Mouse (Mus musculus) right cerebral cortex, postnatal 25 days (tissue): ENCODE results near the gene Gm4981.
"Not testable (repeated sequence)": the region's sequence is repeated elsewhere in the genome, so short reads cannot be mapped to it uniquely, and the experiment has no call there.

ENCODE experiments used
- DNase-seq: peaks from one replicate; pipeline ENCODE4 v3.0.0; 2022

Gene Gm4981

GRCm38 (mm10) chr10:58221571-58221970 is 14.9 kb downstream of the Gm4981 start:
- DNase-seq = not testable (repeated sequence)

- DNase-seq = no peak
These were observed 15.8 kb downstream of the Gm4981 start for GRCm38 (mm10) chr10:58220726-58221125.

GRCm38 (mm10) chr10:58217366-58217765 is 19.1 kb downstream of the Gm4981 start:
- no peak for DNase-seq

- no peak for DNase-seq
These were observed 21.1 kb downstream of the Gm4981 start for GRCm38 (mm10) chr10:58215353-58215752.

GRCm38 (mm10) chr10:58214934-58215333 is 21.6 kb downstream of the Gm4981 start:
- DNase-seq = no peak

GRCm38 (mm10) chr10:58214497-58214896 is 22.0 kb downstream of the Gm4981 start:
- no peak for DNase-seq

- DNase-seq = no peak
These were observed 24.3 kb downstream of the Gm4981 start for GRCm38 (mm10) chr10:58212230-58212629.

DNA sequence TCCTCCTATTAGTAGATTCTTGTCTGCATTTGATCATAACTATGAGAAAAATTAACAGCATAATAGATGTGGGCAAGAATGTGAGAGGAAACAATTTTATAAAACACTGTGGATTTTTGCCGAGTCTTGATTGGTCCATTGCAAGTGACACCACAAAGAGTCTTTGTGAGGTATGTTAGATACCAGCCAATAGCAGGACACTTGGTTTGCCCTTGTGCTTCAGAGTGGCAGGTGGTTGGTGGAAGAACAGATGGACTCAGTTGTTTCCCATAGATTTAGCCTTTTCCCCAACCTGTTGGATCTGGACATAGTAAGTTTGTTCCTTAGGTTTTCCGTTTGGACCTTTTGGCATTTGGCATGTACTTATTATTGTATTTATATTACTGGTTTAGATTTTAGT is 25.3 kb downstream of the Gm4981 start:
- no peak for DNase-seq

DNA sequence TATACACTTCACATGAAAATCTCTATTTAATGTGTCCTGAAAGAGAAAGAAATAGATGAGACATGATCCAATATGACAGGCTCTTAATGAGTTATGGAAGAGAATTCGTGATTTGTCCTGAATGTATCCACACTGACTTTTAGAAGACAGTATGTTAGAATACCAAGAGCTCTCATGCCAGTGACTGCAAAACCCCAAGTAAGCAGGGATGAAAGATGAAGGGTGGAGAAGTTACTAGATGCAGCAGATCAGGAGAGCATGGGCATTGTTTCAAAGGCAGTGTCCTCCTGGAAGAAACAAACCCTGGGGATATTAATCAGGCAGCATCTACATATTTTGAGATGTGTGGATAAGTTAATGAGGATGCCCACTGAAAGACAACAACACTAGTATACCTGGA is 26.0 kb downstream of the Gm4981 start:
- no peak for DNase-seq

DNA sequence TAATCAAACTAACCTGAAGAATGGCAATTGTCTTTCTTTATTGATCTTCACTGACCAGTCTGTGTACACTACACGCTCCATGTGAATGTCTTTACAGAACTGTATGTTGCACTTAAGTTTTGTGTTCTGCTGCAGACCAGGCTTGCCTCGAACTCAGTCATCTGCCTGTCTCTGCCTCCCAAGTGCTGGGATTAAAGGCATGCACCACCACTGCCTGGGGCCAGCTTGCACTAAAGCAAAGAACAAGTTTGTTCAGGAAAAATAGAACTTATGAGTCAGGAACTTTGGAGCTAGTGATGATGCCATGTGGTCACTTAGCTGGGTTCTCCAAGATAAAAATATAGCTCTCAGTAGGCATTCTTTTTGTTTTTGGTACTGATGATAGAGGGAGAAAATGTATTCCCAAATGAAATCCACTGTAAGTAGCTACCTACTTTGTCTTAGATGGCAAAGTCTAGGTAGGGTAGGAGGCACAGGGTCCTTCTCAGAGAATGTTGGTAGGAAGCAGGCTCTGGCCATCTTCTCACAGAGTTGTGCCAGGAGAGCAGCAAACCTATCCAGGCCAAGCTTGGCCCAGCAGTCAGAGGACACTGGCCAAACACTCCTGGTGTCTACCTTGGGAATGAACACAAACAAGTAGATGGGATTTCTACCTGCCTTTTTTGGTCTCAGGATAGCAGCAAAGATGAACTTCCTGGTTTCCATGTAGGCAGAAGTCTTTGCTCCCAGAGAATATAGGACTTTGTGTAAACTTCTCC is 26.6 kb downstream of the Gm4981 start:
- no peak for DNase-seq

- no peak for DNase-seq
These were observed 29.7 kb downstream of the Gm4981 start for GRCm38 (mm10) chr10:58206639-58207404.

- no peak for DNase-seq
These were observed 30.5 kb downstream of the Gm4981 start for GRCm38 (mm10) chr10:58205986-58206385.
